Mouse (Mus musculus) ovary, postnatal 36 days (tissue): ENCODE results near the gene Ttc28.

Source experiments
- DNase-seq: peaks from one replicate; pipeline ENCODE4 v3.0.0; 2022; ENCODE audit warnings: low spot score, mixed read lengths

Gene Ttc28

GRCm38 (mm10) chr5:111098516-111099274 is 219.1 kb downstream of the Ttc28 start:
- DNase-seq = no peak

- no peak for DNase-seq
Observed at GRCm38 (mm10) chr5:111100585-111100984, 221.0 kb downstream of the Ttc28 start.

- DNase-seq = no peak
Observed at GRCm38 (mm10) chr5:111101383-111101932, 221.9 kb downstream of the Ttc28 start.

- DNase-seq = no peak
Observed at GRCm38 (mm10) chr5:111104801-111105200, 225.2 kb downstream of the Ttc28 start.

- no peak for DNase-seq
Observed at GRCm38 (mm10) chr5:111111378-111111777, 231.8 kb downstream of the Ttc28 start.

- DNase-seq = no peak
Observed at GRCm38 (mm10) chr5:111113183-111113582, 233.6 kb downstream of the Ttc28 start.

- DNase-seq = no peak
Observed at GRCm38 (mm10) chr5:111113694-111114375, 234.2 kb downstream of the Ttc28 start.

- DNase-seq = no peak
Observed at GRCm38 (mm10) chr5:111114597-111114996, 235.0 kb downstream of the Ttc28 start.

GRCm38 (mm10) chr5:111115519-111116350 is 236.1 kb downstream of the Ttc28 start:
- DNase-seq = no peak

- no peak for DNase-seq
Observed at GRCm38 (mm10) chr5:111119805-111120204, 240.2 kb downstream of the Ttc28 start.

- DNase-seq = no peak
Observed at GRCm38 (mm10) chr5:111120298-111120697, 240.7 kb downstream of the Ttc28 start.

GRCm38 (mm10) chr5:111120705-111121420 is 241.3 kb downstream of the Ttc28 start:
- DNase-seq = no peak

- DNase-seq = no peak
Observed at GRCm38 (mm10) chr5:111122332-111123049, 242.9 kb downstream of the Ttc28 start.

- DNase-seq = no peak
Observed at GRCm38 (mm10) chr5:111123050-111123746, 243.6 kb downstream of the Ttc28 start.

- no peak for DNase-seq
Observed at GRCm38 (mm10) chr5:111124620-111125200, 245.1 kb downstream of the Ttc28 start.

GRCm38 (mm10) chr5:111125746-111126145 is 246.1 kb downstream of the Ttc28 start:
- DNase-seq = no peak

- no peak for DNase-seq
Observed at GRCm38 (mm10) chr5:111127786-111128185, 248.2 kb downstream of the Ttc28 start.

- no peak for DNase-seq
Observed at GRCm38 (mm10) chr5:111130121-111130520, 250.5 kb downstream of the Ttc28 start.

GRCm38 (mm10) chr5:111131561-111131960 is 252.0 kb downstream of the Ttc28 start:
- no peak for DNase-seq

GRCm38 (mm10) chr5:111133150-111133549 is 253.5 kb downstream of the Ttc28 start:
- DNase-seq = no peak
